Mouse (Mus musculus) forebrain, embryonic 11.5 days (tissue): Measurements from ENCODE around the gene Gsto1. TPM values are rescaled to one million over a fixed set of nuclear protein-coding genes. Genes with fewer than 3 reads are reported as not detected.
A peak's percentile ranks its signal among the peaks of the same experiment; 100 is the strongest.

ENCODE experiments used
- ATAC-seq: fragments of 200-750 bp; cut with Nextera tagmentation; replicated peaks from 2 replicates; pipeline ENCODE4 v1.8.0; 2017; ENCODE audit warnings: moderate TSS enrichment; ENCODE audit not compliant: low FRiP score
- DNase-seq: peaks from one replicate; pipeline ENCODE4 v3.0.0-alpha.2; 2017; ENCODE audit warnings: low spot score
- H3K27ac ChIP-seq: fragments of 300-500 bp; sonication (generic); 2 replicates; pipeline ENCODE4 v1.5.1; 2014; ENCODE audit warnings: low read depth, low read length
- H3K27me3 ChIP-seq: fragments of 300-500 bp; sonication (generic); 2 replicates; pipeline ENCODE4 v1.6.1; 2014; ENCODE audit warnings: mild to moderate bottlenecking, low read length, mixed read lengths; ENCODE audit not compliant: control insufficient read depth, insufficient read depth
- H3K36me3 ChIP-seq: fragments of 300-500 bp; sonication (generic); 2 replicates; pipeline ENCODE4 v1.6.1; 2014; ENCODE audit warnings: mild to moderate bottlenecking, low read length, moderate library complexity, mixed read lengths; ENCODE audit not compliant: control insufficient read depth, insufficient read depth
- H3K4me1 ChIP-seq: fragments of 300-500 bp; sonication (generic); replicated peaks from 2 replicates; pipeline ENCODE4 v1.6.1; 2014; ENCODE audit warnings: low read length, mixed read lengths; ENCODE audit not compliant: control insufficient read depth, insufficient read depth
- H3K4me2 ChIP-seq: fragments of 300-500 bp; sonication (generic); 2 replicates; pipeline ENCODE4 v1.6.1; 2014; ENCODE audit warnings: low read depth, mild to moderate bottlenecking, low read length, moderate library complexity, mixed read lengths; ENCODE audit not compliant: severe bottlenecking
- H3K4me3 ChIP-seq: fragments of 300-500 bp; sonication (generic); 2 replicates; pipeline ENCODE4 v1.5.1; 2014; ENCODE audit warnings: low read depth, low read length
- H3K9ac ChIP-seq: fragments of 300-500 bp; sonication (generic); 2 replicates; pipeline ENCODE4 v1.6.1; 2014; ENCODE audit warnings: low read length
- H3K9me3 ChIP-seq: fragments of 300-500 bp; sonication (generic); 2 replicates; pipeline ENCODE4 v1.6.1; 2016; ENCODE audit warnings: low read length, mixed read lengths; ENCODE audit not compliant: control insufficient read depth
- WGBS: fragments of 180-500 bp; shearing (Covaris S2); extraction: QIAGEN DNeasy Blood & Tissue Kit; methylation state at CpG from one replicate; pipeline ENCODE4 v1.1.7; 2014; 5-methylcytosine and 5-hydroxymethylcytosine counted together
- polyA plus RNA-seq: library from polyadenylated mRNA; unstranded; fragments of >200 nt; fragmentation: Nextera tagmentation; extraction: Ambion mirVana; gene quantifications from 2 replicates; pipeline ENCODE4 v1.2.1, GENCODE M21; 2014

Gene Gsto1
- polyA plus RNA-seq, 1 experiment from 2014 or later, result 83.2 TPM

- Histone ChIP-seq H3K27ac (no peak overlapping the region), H3K36me3 (no peaks in the 10 kb centered on the region), H3K4me3 (no peak overlapping the region), H3K4me2 (no peak overlapping the region), H3K27me3 (no peaks in the 10 kb centered on the region), H3K9me3 (no peaks in the 10 kb centered on the region), H3K9ac (no peak overlapping the region), H3K4me1 (no peaks in the 10 kb centered on the region)
- DNase-seq, result peak; percentile 95
- peak; percentile 80 for ATAC-seq
- 29% methylated on average over 11 of the region's 11 CpGs for WGBS
Observed at GRCm38 (mm10) chr19:47882151-47882881, 27.5 kb downstream of the Gsto1 start.

GRCm38 (mm10) chr19:47882882-47883254 lies 28.1 kb downstream of the Gsto1 start:
- Histone ChIP-seq H3K4me3 (no peak overlapping the region), H3K9me3 (no peaks in the 10 kb centered on the region), H3K27me3 (no peaks in the 10 kb centered on the region), H3K4me1 (no peaks in the 10 kb centered on the region), H3K4me2 (no peak overlapping the region), H3K9ac (no peak overlapping the region), H3K36me3 (no peaks in the 10 kb centered on the region), H3K27ac (no peak overlapping the region)
- WGBS, result 73% methylated on average over 9 of the region's 9 CpGs
- ATAC-seq (peak; percentile 59), DNase-seq (no peak)

- no peak overlapping the region for H3K4me3 ChIP-seq
- H3K27ac ChIP-seq, result no peak overlapping the region
- no peaks in the 10 kb centered on the region for H3K4me1 ChIP-seq
- 89% methylated on average over 13 of the region's 13 CpGs for WGBS
- H3K9ac ChIP-seq, result no peak overlapping the region
- no peak overlapping the region for H3K4me2 ChIP-seq
- no peaks in the 10 kb centered on the region for H3K9me3 ChIP-seq
- ATAC-seq (no peak), DNase-seq (no peak)
- H3K36me3 ChIP-seq, result no peaks in the 10 kb centered on the region
- H3K27me3 ChIP-seq, result no peaks in the 10 kb centered on the region
Observed at GRCm38 (mm10) chr19:47884296-47885085, 29.7 kb downstream of the Gsto1 start.

GRCm38 (mm10) chr19:47885191-47885743 lies 30.5 kb downstream of the Gsto1 start:
- H3K9me3 ChIP-seq, result no peaks in the 10 kb centered on the region
- no peaks in the 10 kb centered on the region for H3K27me3 ChIP-seq
- DNase-seq (no peak), ATAC-seq (no peak)
- H3K36me3 ChIP-seq, result no peaks in the 10 kb centered on the region
- no peak overlapping the region for H3K9ac ChIP-seq
- H3K4me2 ChIP-seq, result no peak overlapping the region
- H3K4me1 ChIP-seq, result no peaks in the 10 kb centered on the region
- no peak overlapping the region for H3K27ac ChIP-seq
- H3K4me3 ChIP-seq, result no peak overlapping the region
- 76% methylated on average over 7 of the region's 7 CpGs for WGBS

- no peaks in the 10 kb centered on the region for H3K9me3 ChIP-seq
- H3K4me3 ChIP-seq, result no peak overlapping the region
- no peaks in the 10 kb centered on the region for H3K27me3 ChIP-seq
- DNase-seq (no peak), ATAC-seq (no peak)
- no peaks in the 10 kb centered on the region for H3K4me1 ChIP-seq
- H3K9ac ChIP-seq, result no peak overlapping the region
- H3K36me3 ChIP-seq, result no peaks in the 10 kb centered on the region
- H3K27ac ChIP-seq, result no peak overlapping the region
- no peak overlapping the region for H3K4me2 ChIP-seq
- 90% methylated on average over 11 of the region's 11 CpGs for WGBS
Observed at GRCm38 (mm10) chr19:47885886-47886285, 31.1 kb downstream of the Gsto1 start.

- Histone ChIP-seq H3K9me3 (no peaks in the 10 kb centered on the region), H3K4me3 (no peak overlapping the region), H3K36me3 (no peaks in the 10 kb centered on the region), H3K27me3 (no peaks in the 10 kb centered on the region), H3K27ac (no peak overlapping the region), H3K9ac (no peak overlapping the region), H3K4me1 (no peaks in the 10 kb centered on the region), H3K4me2 (no peak overlapping the region)
- 91% methylated on average over 7 of the region's 7 CpGs for WGBS
- ATAC-seq (no peak), DNase-seq (no peak)
Observed at GRCm38 (mm10) chr19:47886617-47887016, 31.8 kb downstream of the Gsto1 start.

GRCm38 (mm10) chr19:47887417-47887816 lies 32.6 kb downstream of the Gsto1 start:
- WGBS, result 92% methylated on average over 10 of the region's 10 CpGs

GRCm38 (mm10) chr19:47888037-47888436 lies 33.3 kb downstream of the Gsto1 start:
- Histone ChIP-seq H3K9ac (no peak overlapping the region), H3K9me3 (no peaks in the 10 kb centered on the region), H3K4me1 (no peaks in the 10 kb centered on the region), H3K4me2 (no peak overlapping the region), H3K36me3 (no peaks in the 10 kb centered on the region), H3K27me3 (no peaks in the 10 kb centered on the region), H3K4me3 (no peak overlapping the region), H3K27ac (no peak overlapping the region)
- ATAC-seq (no peak), DNase-seq (no peak)
- 90% methylated on average over 8 of the region's 8 CpGs for WGBS

More at GRCm38 (mm10) chr19:47887417-47887816, 32.6 kb downstream of the Gsto1 start:
- H3K9me3 ChIP-seq, result no peaks in the 10 kb centered on the region
- H3K4me3 ChIP-seq, result no peak overlapping the region
- no peaks in the 10 kb centered on the region for H3K36me3 ChIP-seq
- H3K4me1 ChIP-seq, result no peaks in the 10 kb centered on the region
- no peak overlapping the region for H3K27ac ChIP-seq
- H3K27me3 ChIP-seq, result no peaks in the 10 kb centered on the region
- DNase-seq (no peak), ATAC-seq (no peak)
- H3K9ac ChIP-seq, result no peak overlapping the region; the same call in 1 of the 2 replicates
- no peak overlapping the region for H3K4me2 ChIP-seq
